Mouse (Mus musculus): ENCODE data around the gene Ppp1r32. TPM values are rescaled to one million over a fixed set of nuclear protein-coding genes. Genes with fewer than 3 reads are reported as not detected.

Gene Ppp1r32
- polyA plus RNA-seq, 1 experiment from 2014 or later = 0.16 TPM

DNA sequence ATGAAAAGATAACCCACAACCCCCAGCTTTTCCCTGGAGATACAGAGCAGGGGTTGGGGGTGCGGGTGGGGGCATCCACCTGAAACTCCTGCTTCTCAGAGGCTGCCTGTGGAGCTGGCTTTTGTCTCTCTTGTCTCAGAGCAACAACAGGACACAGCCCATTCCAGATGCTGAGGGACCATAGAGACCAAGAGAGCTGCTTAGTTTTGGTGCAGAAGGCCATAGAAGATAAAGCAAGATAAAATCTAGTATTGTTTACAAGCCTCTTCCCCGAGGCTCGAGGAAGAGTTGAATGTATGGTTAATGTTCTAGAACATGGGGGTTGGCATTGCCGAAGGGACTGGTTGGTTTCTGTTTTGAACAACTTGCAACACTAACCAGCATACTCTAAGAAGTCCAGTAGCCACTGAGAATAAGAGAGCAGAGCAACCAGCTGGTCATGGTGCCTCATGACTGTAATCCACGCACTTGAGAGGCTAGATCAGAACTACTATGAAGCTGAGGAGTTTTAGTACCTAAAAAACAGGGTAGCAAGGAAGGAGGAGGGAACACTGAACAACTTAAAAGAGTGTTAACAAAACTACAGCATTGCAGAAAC is 40.9 kb upstream of the Ppp1r32 start:
- TF ChIP-seq CTCF (IDR thresholded peaks at IDR 0.05; ENCODE audit: low read depth) = no peak
- no peak for TF ChIP-seq EP300 (optimal IDR thresholded peaks at IDR 0.05)
- Histone ChIP-seq H3K27me3 (ENCODE audit: control insufficient read depth, insufficient read depth, low read length) (no peaks in the 10 kb centered on the region), H3K9me3 (ENCODE audit: control insufficient read depth, low read length) (no peaks in the 10 kb centered on the region), H3K27ac (replicated peaks) (no peak overlapping the region), H3K4me1 (replicated peaks; ENCODE audit: control insufficient read depth, insufficient read depth) (peaks cover 3% of the 10 kb centered on the region; the same call in 1 of the 2 replicates), H3K4me2 (replicated peaks; ENCODE audit: low read depth) (no peak overlapping the region), H3K4me3 (ENCODE audit: low read depth, low read length) (no peak overlapping the region), H3K9ac (ENCODE audit: low read length) (no peak overlapping the region), H3K36me3 (ENCODE audit: control insufficient read depth, insufficient read depth, low read length) (peaks cover 2% of the 10 kb centered on the region; the same call in 1 of the 2 replicates)
- 69% methylated on average over 5 of the region's 5 CpGs for WGBS
- DNase-seq (ENCODE audit: low spot score) (no peak), ATAC-seq (ENCODE audit: low FRiP score, low TSS enrichment) (no peak)

DNA sequence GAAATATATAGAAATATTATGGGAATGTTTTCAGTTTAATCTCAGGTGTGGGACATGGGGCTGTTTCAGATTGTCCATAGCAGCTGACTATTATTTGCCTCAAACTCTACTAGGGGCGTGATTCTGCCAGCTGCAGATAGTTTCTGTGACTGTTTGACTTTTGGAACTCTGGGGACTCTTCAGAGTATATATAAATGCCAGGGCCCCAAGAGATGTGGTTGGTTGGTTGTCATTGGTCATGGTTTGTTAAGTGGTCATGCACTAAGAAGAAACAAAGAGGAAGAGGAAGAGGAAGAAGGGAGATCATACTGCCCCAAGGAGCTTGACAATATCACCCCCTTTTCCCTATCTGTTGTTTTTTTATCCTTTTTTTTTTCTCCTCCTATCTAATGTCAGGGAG is 39.2 kb upstream of the Ppp1r32 start:
- DNase-seq (ENCODE audit: low spot score) (no peak), ATAC-seq (ENCODE audit: low FRiP score, low TSS enrichment) (no peak)
- H3K27ac ChIP-seq (replicated peaks) = no peak overlapping the region
- no peaks in the 10 kb centered on the region for H3K9me3 ChIP-seq (ENCODE audit: control insufficient read depth, low read length)
- H3K4me3 ChIP-seq (ENCODE audit: low read depth, low read length) = no peak overlapping the region
- no peak overlapping the region for H3K4me2 ChIP-seq (replicated peaks; ENCODE audit: low read depth)
- peaks cover 7% of the 10 kb centered on the region for H3K36me3 ChIP-seq (ENCODE audit: control insufficient read depth, insufficient read depth, low read length)
- no peak for TF ChIP-seq EP300 (optimal IDR thresholded peaks at IDR 0.05)
- TF ChIP-seq CTCF (IDR thresholded peaks at IDR 0.05; ENCODE audit: low read depth) = no peak
- no peak overlapping the region for H3K9ac ChIP-seq (ENCODE audit: low read length)
- H3K4me1 ChIP-seq (replicated peaks; ENCODE audit: control insufficient read depth, insufficient read depth) = peaks cover 3% of the 10 kb centered on the region; the same call in 1 of the 2 replicates
- H3K27me3 ChIP-seq (ENCODE audit: control insufficient read depth, insufficient read depth, low read length) = no peaks in the 10 kb centered on the region
- 74% methylated on average over 1 of the region's 1 CpGs for WGBS

DNA sequence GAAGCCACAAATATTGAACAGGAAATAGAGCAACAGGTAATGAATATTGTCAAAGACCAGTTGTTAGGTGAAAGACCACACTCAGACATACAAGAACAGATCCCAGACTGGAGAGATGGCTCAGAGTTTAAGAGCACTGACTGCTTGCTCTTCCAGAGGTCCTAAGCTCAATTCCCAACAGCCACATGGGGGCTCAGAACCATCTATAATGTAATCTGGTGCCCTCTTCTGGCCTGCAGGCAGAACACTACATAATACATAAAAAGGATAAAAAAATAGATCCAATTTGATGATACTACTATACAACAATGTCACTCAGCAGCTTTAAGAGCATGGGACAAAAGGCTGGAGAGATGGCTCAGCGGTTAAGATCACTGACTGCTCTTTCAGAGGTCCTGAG is 37.6 kb upstream of the Ppp1r32 start:
- H3K36me3 ChIP-seq (ENCODE audit: control insufficient read depth, insufficient read depth, low read length) = peaks cover 5% of the 10 kb centered on the region
- TF ChIP-seq EP300 (optimal IDR thresholded peaks at IDR 0.05) (no peak), CTCF (IDR thresholded peaks at IDR 0.05; ENCODE audit: low read depth) (peak; percentile 73)
- H3K9me3 ChIP-seq (ENCODE audit: control insufficient read depth, low read length) = no peaks in the 10 kb centered on the region
- ATAC-seq (ENCODE audit: low FRiP score, low TSS enrichment) = no peak
- no peak for DNase-seq (ENCODE audit: low spot score)
- no peaks in the 10 kb centered on the region for H3K27me3 ChIP-seq (ENCODE audit: control insufficient read depth, insufficient read depth, low read length)
- no peak overlapping the region for H3K27ac ChIP-seq (replicated peaks)
- H3K4me3 ChIP-seq (ENCODE audit: low read depth, low read length) = no peak overlapping the region
- H3K4me1 ChIP-seq (replicated peaks; ENCODE audit: control insufficient read depth, insufficient read depth) = no peaks in the 10 kb centered on the region
- 54% methylated on average over 1 of the region's 1 CpGs for WGBS
- H3K9ac ChIP-seq (ENCODE audit: low read length) = no peak overlapping the region
- H3K4me2 ChIP-seq (replicated peaks; ENCODE audit: low read depth) = no peak overlapping the region

DNA sequence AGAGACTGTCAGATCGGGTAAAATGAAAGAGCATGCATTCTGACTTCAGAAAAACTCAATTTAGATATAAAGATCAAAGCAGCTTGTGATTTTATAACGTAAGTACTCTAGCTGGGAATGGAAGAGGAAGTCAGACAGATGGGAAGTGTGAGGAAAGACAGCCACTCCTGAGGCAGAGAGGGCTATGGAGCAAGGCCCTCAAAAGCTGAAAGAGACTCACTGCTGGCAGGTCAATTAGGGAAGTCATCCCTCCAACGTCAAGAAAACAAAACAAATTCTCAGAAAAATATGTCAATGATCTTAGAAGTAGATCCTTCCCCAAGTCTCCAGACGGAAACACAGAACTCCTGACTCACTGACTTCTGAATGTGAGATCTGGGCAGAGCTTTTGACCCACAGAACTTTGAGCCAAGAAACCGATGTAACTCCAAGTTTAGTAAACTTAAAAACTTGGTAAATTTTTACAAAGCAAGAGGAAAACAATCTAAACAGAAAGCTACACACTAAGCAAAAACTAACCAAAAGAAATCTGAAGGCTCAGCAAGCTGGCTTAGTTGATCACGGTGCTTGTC is 28.1 kb upstream of the Ppp1r32 start:
- Histone ChIP-seq H3K36me3 (ENCODE audit: control insufficient read depth, insufficient read depth, low read length) (peaks cover 5% of the 10 kb centered on the region), H3K27ac (replicated peaks) (no peak overlapping the region), H3K4me2 (replicated peaks; ENCODE audit: low read depth) (no peak overlapping the region), H3K4me1 (replicated peaks; ENCODE audit: control insufficient read depth, insufficient read depth) (no peaks in the 10 kb centered on the region), H3K9ac (ENCODE audit: low read length) (no peak overlapping the region), H3K27me3 (ENCODE audit: control insufficient read depth, insufficient read depth, low read length) (no peaks in the 10 kb centered on the region), H3K9me3 (ENCODE audit: control insufficient read depth, low read length) (no peaks in the 10 kb centered on the region), H3K4me3 (ENCODE audit: low read depth, low read length) (no peak overlapping the region)
- TF ChIP-seq CTCF (IDR thresholded peaks at IDR 0.05; ENCODE audit: low read depth) = no peak
- no peak for TF ChIP-seq EP300 (optimal IDR thresholded peaks at IDR 0.05)
- DNase-seq (ENCODE audit: low spot score) = no peak
- ATAC-seq (ENCODE audit: low FRiP score, low TSS enrichment) = no peak
- 68% methylated on average over 6 of the region's 6 CpGs for WGBS

DNA sequence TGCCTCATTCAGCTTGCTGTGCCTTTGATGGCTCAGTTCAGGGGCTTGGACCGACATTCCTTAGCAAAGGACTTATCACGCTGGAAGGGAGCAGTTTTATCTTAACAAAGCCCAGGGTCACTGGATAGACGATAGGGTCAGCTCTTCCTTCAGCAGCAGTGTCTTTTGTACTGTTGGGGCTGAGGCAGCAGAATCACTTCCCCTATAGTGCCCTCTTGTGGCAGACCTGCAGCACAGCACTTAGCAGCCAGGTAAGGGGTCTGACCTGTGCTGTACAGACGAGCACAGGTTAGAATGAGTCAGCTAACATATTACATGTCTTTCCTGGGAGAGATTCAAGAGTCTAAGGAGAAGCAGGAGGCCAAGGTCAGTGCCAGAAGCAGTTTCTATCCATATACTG is 19.8 kb upstream of the Ppp1r32 start:
- H3K36me3 ChIP-seq (ENCODE audit: control insufficient read depth, insufficient read depth, low read length) = peaks cover 11% of the 10 kb centered on the region; the same call in 1 of the 2 replicates
- H3K27ac ChIP-seq (replicated peaks) = no peak overlapping the region
- DNase-seq (ENCODE audit: low spot score) (peak; percentile 46), ATAC-seq (ENCODE audit: low FRiP score, low TSS enrichment) (peak; percentile 63; the same call in 1 of the 2 replicates)
- no peak overlapping the region for H3K4me3 ChIP-seq (ENCODE audit: low read depth, low read length)
- no peaks in the 10 kb centered on the region for H3K9me3 ChIP-seq (ENCODE audit: control insufficient read depth, low read length)
- H3K4me2 ChIP-seq (replicated peaks; ENCODE audit: low read depth) = no peak overlapping the region
- H3K27me3 ChIP-seq (ENCODE audit: control insufficient read depth, insufficient read depth, low read length) = no peaks in the 10 kb centered on the region
- WGBS = 6% methylated on average over 4 of the region's 4 CpGs
- H3K9ac ChIP-seq (ENCODE audit: low read length) = no peak overlapping the region
- H3K4me1 ChIP-seq (replicated peaks; ENCODE audit: control insufficient read depth, insufficient read depth) = no peaks in the 10 kb centered on the region
- TF ChIP-seq EP300 (optimal IDR thresholded peaks at IDR 0.05) (no peak), CTCF (IDR thresholded peaks at IDR 0.05; ENCODE audit: low read depth) (peak; percentile 93)

DNA sequence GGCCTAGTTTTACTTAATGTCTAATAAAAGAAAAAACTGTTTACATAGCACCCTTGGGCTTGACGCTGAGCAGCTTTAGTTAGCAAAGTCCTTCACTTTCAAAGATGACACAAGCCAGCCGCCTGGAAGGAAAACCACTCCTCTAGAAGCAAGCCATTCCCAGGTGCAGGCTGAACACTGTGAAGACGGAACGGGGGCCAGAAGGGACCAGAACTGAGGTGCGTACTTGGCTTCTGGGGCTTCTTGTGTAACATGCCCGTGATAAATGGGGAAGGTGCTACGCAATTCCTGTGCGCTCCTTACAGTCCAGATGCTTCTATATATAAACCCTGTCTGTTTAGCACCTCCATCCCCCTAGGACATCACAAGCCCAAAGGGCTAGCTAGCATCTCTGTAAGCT is 17.9 kb upstream of the Ppp1r32 start:
- WGBS = 68% methylated on average over 8 of the region's 8 CpGs
- H3K4me1 ChIP-seq (replicated peaks; ENCODE audit: control insufficient read depth, insufficient read depth) = no peaks in the 10 kb centered on the region
- TF ChIP-seq CTCF (IDR thresholded peaks at IDR 0.05; ENCODE audit: low read depth) (no peak), EP300 (optimal IDR thresholded peaks at IDR 0.05) (no peak)
- H3K27ac ChIP-seq (replicated peaks) = peak overlapping the region; percentile 9
- H3K4me3 ChIP-seq (ENCODE audit: low read depth, low read length) = no peak overlapping the region
- no peaks in the 10 kb centered on the region for H3K9me3 ChIP-seq (ENCODE audit: control insufficient read depth, low read length)
- ATAC-seq (ENCODE audit: low FRiP score, low TSS enrichment) (peak; percentile 49; the same call in 1 of the 2 replicates), DNase-seq (ENCODE audit: low spot score) (no peak)
- H3K36me3 ChIP-seq (ENCODE audit: control insufficient read depth, insufficient read depth, low read length) = 0 out of 2 replicates have a peak, but pooled peaks cover 8% of the 10 kb centered on the region
- H3K27me3 ChIP-seq (ENCODE audit: control insufficient read depth, insufficient read depth, low read length) = no peaks in the 10 kb centered on the region
- H3K4me2 ChIP-seq (replicated peaks; ENCODE audit: low read depth) = no peak overlapping the region
- no peak overlapping the region for H3K9ac ChIP-seq (ENCODE audit: low read length)
